Mouse (Mus musculus): Measurements from ENCODE around the gene Abcg1.

The Abcg1 gene

DNA sequence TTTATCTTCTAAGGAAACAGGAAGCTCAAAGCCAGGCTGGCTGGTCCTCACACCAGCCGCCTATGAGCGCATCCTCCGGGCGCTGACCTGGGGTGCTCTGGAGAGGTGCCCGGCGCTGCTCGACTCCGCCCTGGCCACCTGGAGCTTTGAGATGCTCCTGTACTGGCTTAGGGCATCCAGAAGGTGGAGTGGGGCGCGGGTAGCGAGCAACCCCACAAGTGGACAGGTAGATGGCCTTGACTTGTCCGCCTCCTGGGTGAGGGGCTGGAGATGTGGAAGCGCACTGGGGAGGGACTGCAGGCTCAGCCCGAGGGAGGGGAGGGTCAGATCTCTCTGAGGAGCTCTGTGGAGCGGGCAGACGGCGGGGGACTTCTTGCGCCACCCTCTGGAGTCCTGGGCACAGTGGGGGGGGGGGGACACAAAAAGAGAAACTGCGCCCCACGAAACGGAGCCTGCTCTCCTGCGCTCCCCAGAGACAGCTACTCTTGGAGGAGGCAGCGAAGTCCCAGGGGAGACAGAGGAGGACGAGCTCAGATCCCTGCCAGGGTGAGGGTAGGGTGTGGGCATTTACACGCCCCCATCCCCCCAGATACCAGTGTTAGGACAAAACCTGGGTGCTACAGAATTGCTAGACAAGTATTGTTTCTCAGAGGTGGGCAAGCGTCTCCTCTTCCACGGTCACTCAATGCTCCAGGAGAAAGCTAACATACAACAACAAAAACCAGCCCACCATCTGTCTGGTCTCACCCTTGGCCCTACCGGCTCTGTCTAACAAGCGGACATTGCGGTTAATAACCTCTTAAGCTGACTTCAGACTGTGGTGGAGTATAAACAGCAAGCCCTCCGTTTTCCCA lies 643 bp downstream of the Abcg1 start:
- DNase-seq: peak; percentile 55

DNA sequence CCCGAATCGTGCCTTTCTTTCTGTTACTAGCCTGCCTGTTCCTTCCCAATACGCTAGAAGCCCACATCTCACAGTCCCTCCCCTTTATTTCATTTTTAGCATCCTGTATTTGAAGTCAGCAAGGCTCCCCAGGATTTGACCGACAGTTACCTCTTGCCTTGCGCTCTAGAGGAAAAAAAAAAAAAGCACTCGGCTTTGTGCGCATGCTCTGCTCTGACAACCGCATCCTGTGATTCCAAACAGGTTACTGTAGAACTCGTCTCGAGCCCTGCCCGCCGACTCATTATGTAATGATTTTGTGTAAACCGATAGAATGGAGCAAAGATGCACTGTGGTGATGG lies 1.2 kb downstream of the Abcg1 start:
- peak; percentile 67 for DNase-seq

DNA sequence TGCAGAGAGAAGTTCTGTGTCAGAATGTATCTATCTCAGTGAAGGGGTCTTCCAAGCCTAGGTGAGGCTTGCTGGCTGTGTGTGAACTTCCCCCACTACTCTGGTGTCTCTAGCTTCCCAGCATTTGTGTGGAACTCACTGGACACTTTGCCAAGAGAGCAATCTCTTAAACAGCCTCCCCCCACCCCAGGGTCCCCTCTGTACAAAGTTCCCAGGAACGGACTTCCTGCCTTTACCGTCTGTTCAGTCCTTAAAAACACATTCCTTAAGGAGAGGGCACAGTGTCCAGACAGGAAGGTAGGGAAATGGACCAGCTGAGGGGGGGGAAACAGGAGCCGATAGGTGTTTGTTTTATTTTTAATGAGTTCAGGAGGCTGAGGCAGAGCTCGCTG lies 2.7 kb downstream of the Abcg1 start:
- no peak for DNase-seq

DNA sequence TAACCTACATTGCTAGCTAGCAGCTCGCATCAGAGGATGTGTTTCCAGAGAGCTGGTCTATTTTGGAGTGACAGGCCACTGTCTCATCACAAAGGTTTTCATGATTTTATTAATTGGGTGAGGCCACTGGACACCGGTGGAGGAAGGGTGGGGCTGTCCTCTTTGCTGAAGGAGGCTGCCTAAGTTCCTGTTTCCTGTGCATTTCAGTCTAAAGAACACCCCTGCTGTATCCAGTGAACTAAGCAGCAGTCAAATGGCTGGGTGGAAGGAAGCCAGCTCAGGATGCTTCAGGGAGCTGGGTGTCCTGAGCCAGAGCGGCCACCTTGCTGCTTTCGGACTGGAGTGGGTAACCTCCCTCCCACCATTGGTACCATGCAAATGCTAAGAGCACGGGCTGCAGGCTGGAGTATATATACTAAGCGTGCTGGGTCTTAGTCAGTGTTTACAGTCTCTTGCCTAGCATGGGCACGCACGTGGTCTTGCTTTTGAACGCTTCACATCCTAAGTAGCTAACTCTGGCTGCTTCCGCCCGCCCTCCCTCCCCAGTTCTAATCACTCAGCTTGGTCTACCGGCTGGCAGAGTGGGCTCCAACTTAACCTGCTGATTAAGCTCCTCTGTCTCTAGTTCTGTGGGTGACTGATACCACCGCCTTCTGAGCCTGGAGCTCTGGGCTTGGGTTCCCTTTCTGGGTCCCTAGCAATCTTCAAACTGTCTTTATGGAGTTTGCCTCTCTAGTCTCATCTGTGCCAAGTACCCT lies 3.3 kb downstream of the Abcg1 start:
- DNase-seq: no peak

DNA sequence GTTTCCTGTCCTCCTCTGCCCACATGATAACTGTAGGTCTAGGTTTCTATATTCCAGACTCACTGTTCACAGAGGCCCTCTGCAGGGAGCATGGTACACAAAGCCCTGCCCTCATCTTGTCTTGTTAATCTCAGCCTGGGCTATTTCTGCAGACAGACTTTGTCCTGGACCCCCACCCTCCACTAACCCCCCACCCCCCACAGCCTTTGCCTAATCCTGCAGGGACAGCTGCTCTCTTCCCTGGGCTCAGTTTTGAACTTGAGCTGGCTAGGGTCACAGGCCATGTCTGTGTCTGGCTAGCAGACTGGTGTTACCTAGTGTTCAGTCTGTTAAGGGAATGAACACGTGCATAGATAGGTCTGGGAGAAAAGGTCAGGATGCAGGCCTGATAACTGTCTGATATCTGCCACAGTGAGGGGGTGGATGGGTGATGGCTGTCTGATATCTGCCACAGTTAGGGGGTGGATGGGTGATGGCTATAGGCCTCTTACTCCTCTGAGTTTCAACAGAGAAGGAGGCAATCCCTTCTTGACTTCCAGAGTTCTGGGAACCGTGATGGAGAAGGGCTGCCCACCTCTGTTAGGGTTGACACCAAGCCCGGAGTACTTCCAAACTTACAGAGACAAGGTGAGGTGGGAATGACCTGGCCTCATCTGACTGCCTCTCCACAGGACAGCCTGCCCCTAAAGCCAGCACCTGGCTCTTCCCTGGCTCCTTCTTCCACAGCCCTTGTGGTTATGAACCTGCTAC lies 4.0 kb downstream of the Abcg1 start:
- no peak for DNase-seq

DNA sequence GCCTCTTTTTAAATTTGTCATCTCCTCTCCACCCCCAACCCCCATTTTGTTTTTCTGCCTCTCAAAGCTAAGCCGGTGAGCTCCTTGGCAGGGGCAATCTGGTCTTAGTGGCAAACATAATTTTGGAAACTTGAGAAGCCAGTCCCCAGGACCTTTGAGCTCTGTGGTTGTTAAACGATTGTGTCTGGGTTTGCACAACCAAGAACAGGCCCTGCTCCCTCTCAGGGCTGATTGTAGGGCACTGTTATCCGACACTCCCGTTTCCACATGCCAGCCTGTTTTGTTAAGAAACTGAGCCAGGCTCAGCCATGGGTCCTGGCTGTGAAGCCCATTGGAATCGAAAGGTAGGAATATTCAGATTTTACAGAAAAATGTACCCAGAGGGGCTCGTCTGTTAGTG lies 8.6 kb downstream of the Abcg1 start:
- no peak for DNase-seq

DNA sequence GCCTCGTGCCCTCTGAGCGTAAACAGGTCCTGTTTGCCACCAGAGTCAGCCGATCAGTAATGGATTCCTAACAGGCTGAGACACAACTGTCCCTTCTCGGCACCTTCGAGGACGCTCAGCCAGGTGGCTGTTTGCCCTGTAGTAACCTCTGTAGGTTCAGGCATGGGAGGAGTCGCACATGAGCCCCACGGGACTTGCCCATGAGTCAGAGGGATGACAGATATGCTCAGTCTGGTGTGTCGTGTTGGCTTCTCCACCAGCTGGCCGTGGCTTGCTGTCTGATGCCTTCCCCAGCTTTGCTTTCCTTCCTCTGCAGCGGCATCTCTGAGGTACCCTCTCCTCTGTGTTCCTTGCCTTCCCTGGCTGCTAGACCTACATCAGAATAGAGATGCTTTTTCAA lies 9.6 kb downstream of the Abcg1 start:
- DNase-seq: no peak

DNA sequence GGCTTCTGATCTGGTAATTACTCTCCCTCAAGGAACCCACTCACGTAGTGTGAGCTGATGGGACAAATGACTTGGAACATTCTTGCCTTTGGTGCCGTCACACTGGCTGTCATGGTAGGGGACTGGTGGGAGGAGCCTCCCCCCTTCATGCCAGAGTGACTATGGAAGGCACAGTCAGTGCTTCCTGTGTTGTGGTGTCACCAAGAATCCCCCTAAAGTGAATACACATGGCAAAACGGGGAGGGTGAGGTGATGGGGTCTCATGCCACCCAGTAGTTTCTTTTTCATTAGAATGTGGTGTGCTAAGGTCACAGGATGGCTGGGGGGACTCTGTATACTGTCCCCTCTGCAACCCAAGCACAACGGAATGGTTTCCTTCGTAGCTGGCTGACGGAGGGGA lies 11.6 kb downstream of the Abcg1 start:
- DNase-seq: no peak

DNA sequence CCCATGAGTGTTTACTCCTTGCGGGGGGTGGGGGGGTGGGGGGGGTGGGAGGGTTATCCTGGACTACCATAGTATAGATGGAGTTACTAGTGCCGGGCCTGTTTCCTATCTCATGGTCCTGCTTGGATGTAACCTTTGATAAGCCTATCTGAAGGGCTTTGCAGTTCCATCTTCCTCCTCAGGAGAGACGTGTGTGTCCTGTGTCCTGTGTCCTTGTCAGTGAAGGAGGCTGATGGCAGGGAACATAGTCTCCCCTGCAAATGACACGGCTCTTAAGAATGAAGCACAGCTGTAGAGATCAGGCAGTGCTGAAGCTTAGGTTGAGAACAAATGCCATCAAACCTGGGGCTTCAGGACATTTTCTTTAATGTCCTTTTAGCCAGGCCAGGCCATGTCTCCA lies 12.4 kb downstream of the Abcg1 start:
- DNase-seq: no peak

DNA sequence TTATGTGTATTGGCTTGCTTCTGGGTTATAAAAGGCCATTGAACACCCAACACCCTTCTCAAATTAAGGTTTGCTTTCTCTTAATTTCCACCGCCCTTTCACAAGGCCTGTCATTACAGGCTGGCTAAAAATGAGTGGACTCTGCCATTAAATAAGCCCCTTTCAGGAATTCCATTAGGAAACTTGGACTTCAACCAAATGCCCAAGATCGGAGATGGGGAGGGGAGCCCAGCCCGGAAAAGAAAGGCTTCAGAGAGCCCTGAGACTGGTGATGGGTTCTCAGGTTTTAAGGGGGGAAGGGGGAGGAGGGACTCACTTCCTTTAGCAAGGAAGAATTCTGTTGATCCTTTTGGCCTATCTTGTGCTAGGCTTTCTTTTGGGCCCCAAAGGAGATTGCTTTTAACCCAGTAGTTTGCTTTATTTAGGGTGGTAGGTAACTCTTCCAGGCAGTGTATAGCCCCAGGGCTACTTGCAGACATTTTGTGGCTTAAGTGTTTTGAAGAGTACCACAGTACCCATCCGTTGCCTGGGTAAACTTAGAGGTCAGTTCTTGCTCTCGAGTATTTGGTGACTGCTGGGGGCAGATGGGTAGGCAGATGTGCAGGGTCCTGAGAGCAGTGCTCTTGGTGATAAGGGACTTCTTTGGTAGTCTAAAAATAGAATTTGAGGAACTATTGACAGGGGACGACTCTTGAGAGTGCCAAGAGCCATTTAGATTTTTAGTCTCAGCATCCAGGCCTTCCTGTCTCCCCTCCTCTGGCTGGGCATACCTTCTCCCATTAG lies 13.1 kb downstream of the Abcg1 start:
- DNase-seq: no peak

DNA sequence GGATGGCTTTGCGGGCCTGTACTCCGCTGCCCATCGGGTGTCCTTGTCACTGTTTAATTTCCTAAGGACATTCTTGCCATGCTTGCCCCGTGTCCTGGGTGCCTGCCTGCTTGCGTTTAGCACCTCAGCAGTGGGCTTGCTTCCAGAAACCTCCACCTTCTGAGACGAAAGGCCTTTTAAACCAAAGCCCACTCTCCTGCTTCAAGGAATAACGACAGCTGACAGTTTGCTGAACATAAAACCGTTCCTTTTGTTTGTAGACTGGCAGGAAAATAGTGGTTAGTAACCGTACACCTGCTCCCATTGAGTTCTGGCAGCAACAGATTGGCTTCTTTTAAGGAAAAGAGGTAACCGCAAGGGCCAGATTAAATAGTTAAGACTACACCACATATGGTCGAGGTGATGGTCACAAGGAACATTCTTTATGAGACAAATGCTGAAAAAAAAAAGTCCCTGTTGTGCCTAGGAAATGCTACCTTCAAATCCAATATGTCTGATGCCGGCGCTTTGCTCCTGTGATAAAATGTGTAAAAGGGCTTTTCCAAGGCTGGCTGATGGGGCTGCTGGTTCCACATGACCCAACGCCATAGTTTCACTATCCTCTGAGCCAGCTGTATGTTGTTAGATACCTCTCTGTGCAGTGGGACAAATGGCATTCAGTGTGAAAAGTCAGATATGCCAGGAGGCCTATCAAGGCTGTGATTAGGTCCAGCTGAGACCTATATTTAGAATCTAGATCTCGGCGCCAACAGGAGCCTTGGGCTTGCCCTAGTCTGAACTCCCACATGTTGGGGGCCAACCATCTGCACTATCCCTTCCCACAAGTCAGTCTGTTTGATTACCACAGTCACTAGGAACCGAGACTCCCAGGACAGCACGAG lies 14.2 kb downstream of the Abcg1 start:
- DNase-seq: no peak

DNA sequence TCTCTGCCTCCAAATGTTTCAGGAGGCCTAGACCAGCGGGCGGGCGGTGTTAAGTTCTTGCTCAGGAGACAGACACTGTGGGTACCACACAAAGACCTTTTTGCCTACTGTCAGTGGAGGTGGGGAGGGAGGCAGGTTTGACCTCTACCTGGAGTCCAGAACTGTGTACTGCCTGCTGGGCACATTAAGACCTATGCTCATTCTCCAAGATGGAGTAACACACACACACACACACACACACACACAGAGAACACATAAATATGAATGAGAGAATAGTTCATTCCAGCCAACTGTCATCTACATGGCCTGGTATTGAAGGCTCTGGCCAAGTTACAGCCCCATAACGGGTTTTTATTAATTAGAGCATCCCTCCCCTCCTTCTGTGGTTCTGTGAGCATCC lies 15.4 kb downstream of the Abcg1 start:
- no peak for DNase-seq

DNA sequence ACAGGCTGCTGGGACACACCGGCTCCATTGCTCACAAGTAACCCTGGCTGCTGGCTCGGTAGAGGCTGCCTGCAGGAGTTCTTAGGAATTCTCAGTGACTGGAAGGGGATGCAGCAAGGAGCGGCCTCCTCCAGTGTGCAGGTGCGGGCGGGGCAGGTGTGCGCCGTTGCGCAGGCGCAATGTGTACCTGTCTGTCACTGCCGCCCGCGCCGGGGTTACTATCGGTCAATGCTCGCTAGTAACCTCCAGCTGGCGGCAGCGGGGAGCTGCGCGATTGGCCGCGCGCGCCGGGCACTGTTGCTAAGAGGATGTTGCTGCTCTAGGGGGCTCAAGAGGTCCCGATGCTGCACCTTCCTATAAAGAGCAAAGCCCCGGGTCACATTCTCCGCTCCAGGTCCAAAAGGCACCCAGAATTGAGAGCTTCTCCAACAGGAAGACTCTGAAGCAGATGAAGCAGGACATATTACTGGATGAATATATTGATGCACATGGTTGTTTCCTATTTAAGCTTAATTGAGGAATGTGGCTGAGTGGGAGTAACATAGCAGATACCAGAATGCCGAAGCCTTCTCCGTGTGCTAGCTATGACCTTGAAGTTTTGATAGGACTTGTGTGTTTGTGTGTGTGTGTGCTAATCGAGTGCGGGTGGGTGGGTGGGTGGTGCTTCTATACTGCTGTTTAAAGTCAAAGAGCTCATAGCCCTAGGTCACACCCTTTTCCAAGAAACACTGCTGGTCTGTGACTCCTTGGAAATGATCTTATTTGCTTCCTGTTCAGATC lies 16.0 kb downstream of the Abcg1 start:
- DNase-seq: peak; percentile 84

DNA sequence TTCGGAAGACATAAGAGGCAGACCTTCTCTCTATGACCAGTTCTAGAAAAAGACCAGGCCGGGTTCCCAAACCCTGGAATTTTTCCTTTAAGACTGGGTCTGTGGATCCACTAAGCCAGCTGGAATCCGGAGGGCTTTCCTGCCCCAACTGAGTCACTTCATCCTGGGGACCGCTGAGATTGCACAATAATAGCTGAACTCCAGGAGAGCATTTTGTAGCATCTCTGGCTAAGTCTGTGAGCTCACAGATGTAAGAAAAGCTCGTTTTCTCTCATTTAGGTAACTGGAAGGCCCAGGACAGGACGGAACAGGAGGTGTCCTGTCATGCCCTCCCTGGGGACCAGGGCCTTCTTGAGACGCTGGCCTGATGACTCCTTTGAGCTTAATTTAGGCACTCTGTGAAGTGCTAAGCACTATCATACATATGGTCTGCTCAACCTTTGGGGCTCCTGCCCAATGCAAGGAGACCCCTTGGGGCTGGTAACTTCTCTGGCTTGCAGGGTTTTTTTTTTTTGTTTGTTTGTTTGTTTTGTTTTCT lies 16.6 kb downstream of the Abcg1 start:
- DNase-seq: no peak

DNA sequence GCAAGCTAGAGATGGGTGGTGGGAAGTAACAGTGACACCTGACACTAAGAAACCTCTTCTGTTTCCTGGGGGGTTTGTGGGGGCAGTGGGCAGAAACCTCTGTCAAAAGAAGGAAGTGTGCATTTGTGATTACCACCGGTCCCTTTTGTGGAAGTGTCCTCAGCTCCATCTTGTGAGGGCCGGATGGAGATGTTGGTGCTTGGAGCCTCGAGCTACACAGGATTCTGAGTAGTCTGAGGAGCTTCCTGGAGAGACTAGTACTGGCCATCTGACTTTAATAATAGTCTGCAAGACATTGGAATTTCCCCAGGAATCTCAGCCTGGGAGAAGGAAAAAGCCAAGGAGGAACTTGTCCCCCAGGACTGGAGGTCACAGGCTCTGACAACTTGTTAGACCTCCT lies 17.2 kb downstream of the Abcg1 start:
- no peak for DNase-seq

DNA sequence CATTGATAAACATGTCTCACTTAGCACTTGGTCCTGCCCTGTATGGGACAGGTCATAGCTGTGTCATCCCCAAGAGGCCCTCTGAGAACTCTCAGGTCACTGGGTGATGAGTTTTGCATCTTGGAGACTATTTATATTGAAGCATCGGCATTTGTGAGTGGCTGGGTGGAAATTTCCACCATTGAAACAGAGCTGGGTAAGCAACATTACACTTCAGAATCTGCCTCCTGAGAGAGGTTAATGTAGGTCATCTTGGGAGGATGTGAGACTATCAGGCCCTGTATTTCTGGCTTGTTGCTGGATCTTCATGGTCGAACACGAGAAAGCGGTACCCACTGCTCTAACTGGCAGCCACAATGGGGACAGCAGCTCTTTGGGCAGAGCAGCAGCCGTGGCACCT lies 18.0 kb downstream of the Abcg1 start:
- DNase-seq: no peak

DNA sequence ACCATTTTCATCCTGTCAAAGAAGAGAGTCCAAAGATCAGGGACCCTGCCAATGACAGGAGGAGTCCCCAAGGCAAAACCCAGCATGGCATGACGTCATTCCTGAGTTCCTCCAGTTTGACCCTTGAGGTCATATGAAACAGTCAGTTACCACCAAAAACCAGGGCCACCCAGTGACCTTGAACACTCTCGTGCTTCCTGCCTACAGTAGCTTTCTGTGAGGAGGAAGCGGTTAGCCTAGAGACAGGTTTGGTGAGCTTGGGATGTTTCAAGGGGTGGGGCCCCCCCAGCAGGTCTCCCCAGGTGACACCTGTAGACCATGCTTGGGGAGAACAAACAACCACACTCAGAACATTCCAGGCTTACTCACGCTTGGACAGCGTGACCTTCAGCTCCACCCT lies 20.1 kb downstream of the Abcg1 start:
- DNase-seq: no peak

DNA sequence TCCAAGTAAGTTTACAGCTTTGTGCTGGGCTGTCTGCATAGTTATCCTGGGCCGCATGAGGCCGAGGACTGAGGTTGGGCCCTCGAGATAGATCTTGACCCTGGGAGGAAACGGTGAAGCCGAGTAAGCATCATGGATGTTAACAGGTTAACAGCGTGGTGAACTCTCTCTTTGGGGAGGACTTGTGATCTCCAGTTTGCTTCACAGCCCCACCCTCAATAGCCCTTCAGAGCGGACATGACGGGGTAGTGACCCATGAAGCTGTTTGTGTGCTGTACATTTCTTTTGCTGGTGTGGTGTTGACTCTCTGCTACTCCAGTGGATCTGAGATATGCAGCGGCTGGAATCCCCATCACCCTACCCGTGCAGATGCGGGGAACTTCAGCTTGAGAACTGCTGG lies 21.1 kb downstream of the Abcg1 start:
- DNase-seq: no peak

DNA sequence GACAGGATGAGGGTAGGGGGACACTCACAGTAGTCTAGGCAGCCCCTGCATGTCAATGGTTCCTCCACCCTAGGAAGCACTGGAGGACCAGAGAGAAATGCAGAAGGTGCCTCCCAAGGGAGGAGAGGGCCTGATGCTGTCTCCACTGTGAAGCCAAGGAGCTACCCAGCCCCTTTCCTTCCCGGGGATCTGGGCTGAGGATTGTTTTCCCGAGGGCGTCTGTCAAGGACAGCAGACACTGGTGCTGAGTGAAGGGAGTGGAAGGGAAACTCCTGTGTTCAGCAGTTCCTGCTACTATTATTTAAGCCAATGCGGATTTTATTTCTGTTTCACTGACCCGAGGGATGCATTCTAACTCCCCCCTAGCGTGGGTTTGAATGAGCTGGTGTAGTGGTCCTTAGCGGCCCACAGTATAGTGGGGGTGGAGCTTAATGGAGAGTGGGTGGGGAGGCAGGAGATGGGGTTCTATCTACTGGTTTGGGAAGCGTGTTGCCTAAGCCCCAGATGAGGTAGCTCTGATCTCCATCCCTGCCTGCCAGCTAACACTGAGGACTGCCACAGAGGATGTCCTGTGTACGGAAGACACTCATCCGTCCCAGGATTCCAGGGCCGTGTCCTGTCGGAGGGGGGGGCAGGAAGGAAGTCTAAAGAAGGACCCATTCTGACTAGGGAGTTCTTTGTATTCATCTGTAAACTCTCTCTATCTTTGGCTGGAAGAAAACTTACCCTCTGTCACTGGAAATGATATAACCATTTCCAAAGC lies 21.8 kb downstream of the Abcg1 start:
- no peak for DNase-seq
